16 mouse cellular contexts compared by ENCODE assay signal in the genomic region with DNA sequence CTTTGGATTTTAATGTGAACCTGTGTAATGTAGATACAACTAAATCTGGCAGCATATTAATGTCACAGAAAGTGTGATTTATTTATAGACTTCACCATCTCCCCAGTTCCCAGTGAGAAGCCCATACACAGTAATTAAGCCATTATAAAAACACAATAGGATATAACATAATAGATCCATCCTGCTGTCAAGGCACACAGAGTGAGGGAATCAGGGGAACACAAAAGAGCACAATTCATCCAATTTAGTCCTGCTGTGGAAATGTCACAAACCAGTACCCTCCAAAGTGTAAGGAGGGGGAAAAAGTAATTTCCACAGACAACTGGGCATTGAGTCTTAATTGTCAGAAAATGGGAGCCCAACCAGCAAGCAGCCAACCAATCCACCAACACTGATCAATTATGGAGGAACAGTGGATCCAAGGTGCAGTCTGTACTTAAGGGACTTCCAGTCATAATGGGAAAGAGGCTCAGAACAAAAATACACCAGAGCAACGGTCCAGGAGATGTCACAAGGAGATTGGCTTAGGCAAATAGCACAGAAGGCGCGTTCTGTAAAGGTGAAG.
DNase-seq lines count a peak whose midpoint lies in the region; ATAC-seq lines count a peak whose summit lies in the region.
"Had no signal": no experiment of that assay in that cellular context is flagged by ENCODE, and none has a peak within 500 bp of the region (broad histone marks: within the 10 kb centered on the region; RNA-seq: fewer than 3 reads in every experiment).

No protein-coding gene starts in this region.

- H3K27me3 ChIP-seq in hindbrain, embryonic 13.5 days = peaks cover 57% of the 10 kb centered on the region
- peaks cover 10% of the 10 kb centered on the region for H3K27me3 ChIP-seq in midbrain, embryonic 14.5 days (ENCODE audit: control insufficient read depth, insufficient read depth, low read length)

- no peaks in the 10 kb centered on the region for H3K36me3 ChIP-seq in hindbrain, embryonic 13.5 days
- no peaks in the 10 kb centered on the region for H3K36me3 ChIP-seq in midbrain, embryonic 14.5 days (ENCODE audit: control insufficient read depth, insufficient read depth, low read length)

- no peak overlapping the region for H3K9ac ChIP-seq in hindbrain, embryonic 13.5 days
- no peak overlapping the region for H3K9ac ChIP-seq in midbrain, embryonic 14.5 days (replicated peaks; ENCODE audit: low read length)
- H3K9ac ChIP-seq: liver, postnatal 0 days had no signal

- ATAC-seq in hindbrain, embryonic 13.5 days (ENCODE audit: low FRiP score) = peak; percentile 68
- no peak for ATAC-seq in midbrain, embryonic 14.5 days (ENCODE audit: low FRiP score, low TSS enrichment)
- ATAC-seq: activated CD4-positive, CD25-positive, alpha-beta regulatory T cell, adult 4 months; liver, postnatal 0 days had no signal

- H3K4me3 ChIP-seq in hindbrain, embryonic 13.5 days = no peak overlapping the region
- H3K4me3 ChIP-seq in midbrain, embryonic 14.5 days (replicated peaks; ENCODE audit: low read depth, low read length) = no peak overlapping the region
- H3K4me3 ChIP-seq: left cerebral cortex, adult 2 months; myocyte had no signal

- WGBS in hindbrain, embryonic 13.5 days = 36% methylated on average over 3 of the region's 3 CpGs
- WGBS in midbrain, embryonic 14.5 days = 7% methylated on average over 3 of the region's 3 CpGs

- H3K27ac ChIP-seq in hindbrain, embryonic 13.5 days = no peak overlapping the region
- H3K27ac ChIP-seq in midbrain, embryonic 14.5 days (replicated peaks; ENCODE audit: low read depth, low read length) = no peak overlapping the region
- H3K27ac ChIP-seq: left cerebral cortex, adult 2 months had no signal

- H3K4me1 ChIP-seq in hindbrain, embryonic 13.5 days (replicated peaks) = peaks cover 10% of the 10 kb centered on the region
- peaks cover 6% of the 10 kb centered on the region; the same call in 1 of the 2 replicates for H3K4me1 ChIP-seq in midbrain, embryonic 14.5 days (ENCODE audit: control insufficient read depth, insufficient read depth, low read length)

- peak; percentile 3 for DNase-seq in ES-CJ7 (ENCODE audit: low read depth, low spot score)
- DNase-seq in embryo, embryonic 10.5 days (ENCODE audit: low spot score) = peak; percentile 46
- DNase-seq in midbrain, embryonic 14.5 days = peak; percentile 37
- no peak for DNase-seq in gastrocnemius, adult 18-20 months (ENCODE audit: low spot score)
- no peak for DNase-seq in left cerebral cortex, adult 9 months (ENCODE audit: low spot score in 2 of 2)
- no peak for DNase-seq in kidney, postnatal 10 days
- DNase-seq: cerebellum, adult 11-12 months; gastrocnemius, postnatal 10 days; heart, postnatal 36 days; kidney, adult 8-10 months; liver, postnatal 0 days; lung, postnatal 4 days had no signal

- H3K4me2 ChIP-seq in hindbrain, embryonic 13.5 days = no peak overlapping the region
- no peak overlapping the region for H3K4me2 ChIP-seq in midbrain, embryonic 14.5 days (ENCODE audit: low read length)

- peaks cover 6% of the 10 kb centered on the region; the same call in 1 of the 2 replicates for H3K9me3 ChIP-seq in hindbrain, embryonic 13.5 days
- peaks cover 10% of the 10 kb centered on the region for H3K9me3 ChIP-seq in midbrain, embryonic 14.5 days (ENCODE audit: control insufficient read depth, low read length)

Comparison
In these comparisons a context has a peak if more than half of its experiments do, and no peak if none do; other contexts are left out.
1. DNase-seq: peak in ES-CJ7 (single experiment), embryo, embryonic 10.5 days (single experiment) and midbrain, embryonic 14.5 days (single experiment); none in gastrocnemius, adult 18-20 months (single experiment), left cerebral cortex, adult 9 months (0 of 2) and kidney, postnatal 10 days (single experiment).